Mouse (Mus musculus) kidney, embryonic 14.5 days (tissue): ENCODE data around the gene Ccdc186. TPM values are rescaled to one million over a fixed set of nuclear protein-coding genes. Genes with fewer than 3 reads are reported as not detected.
A peak's percentile ranks its signal among the peaks of the same experiment; 100 is the strongest.

Experiments
- ATAC-seq: fragments of 200-750 bp; cut with Nextera tagmentation; 2 replicates; pipeline ENCODE4 v1.8.0; 2017; ENCODE audit warnings: moderate number of reproducible peaks, mild to moderate bottlenecking, moderate TSS enrichment, moderate library complexity; ENCODE audit not compliant: low FRiP score, low TSS enrichment
- H3K27ac ChIP-seq: fragments of 300-500 bp; sonication (generic); 2 replicates; pipeline ENCODE4 v1.5.1; 2014; ENCODE audit warnings: low read depth, mild to moderate bottlenecking, low read length, moderate library complexity, mixed read lengths
- H3K27me3 ChIP-seq: fragments of 300-500 bp; sonication (generic); 2 replicates; pipeline ENCODE4 v1.6.1; 2014; ENCODE audit warnings: mild to moderate bottlenecking, low read length; ENCODE audit not compliant: control insufficient read depth, insufficient read depth
- H3K36me3 ChIP-seq: fragments of 300-500 bp; sonication (generic); 2 replicates; pipeline ENCODE4 v1.6.1; 2014; ENCODE audit warnings: low read length, mixed read lengths; ENCODE audit not compliant: control insufficient read depth, insufficient read depth
- H3K4me1 ChIP-seq: fragments of 300-500 bp; sonication (generic); 2 replicates; pipeline ENCODE4 v1.6.1; 2014; ENCODE audit warnings: low read length, mixed read lengths; ENCODE audit not compliant: control insufficient read depth, insufficient read depth
- H3K4me2 ChIP-seq: fragments of 300-500 bp; sonication (generic); replicated peaks from 2 replicates; pipeline ENCODE4 v1.6.1; 2014; ENCODE audit warnings: low read depth, mild to moderate bottlenecking, low read length
- H3K4me3 ChIP-seq: fragments of 300-500 bp; sonication (generic); 2 replicates; pipeline ENCODE4 v1.5.1; 2014; ENCODE audit warnings: mild to moderate bottlenecking, low read length
- H3K9ac ChIP-seq: fragments of 300-500 bp; sonication (generic); 2 replicates; pipeline ENCODE4 v1.6.1; 2014; ENCODE audit warnings: low read depth, mild to moderate bottlenecking, low read length, moderate library complexity
- H3K9me3 ChIP-seq: fragments of 300-500 bp; sonication (generic); 2 replicates; pipeline ENCODE4 v1.6.1; 2016; ENCODE audit warnings: low read length; ENCODE audit not compliant: control insufficient read depth
- WGBS: fragments of 180-500 bp; shearing (Covaris S2); extraction: QIAGEN DNeasy Blood & Tissue Kit; methylation state at CpG from one replicate; pipeline ENCODE4 v1.1.7; 2014; 5-methylcytosine and 5-hydroxymethylcytosine counted together
- polyA plus RNA-seq: library from polyadenylated mRNA; unstranded; fragments of >200 nt; fragmentation: Nextera tagmentation; extraction: Ambion mirVana; gene quantifications from 2 replicates; pipeline ENCODE4 v1.2.1, GENCODE M21; 2014

Ccdc186 gene
- polyA plus RNA-seq, 1 experiment from 2014 or later, result 22.9 TPM

DNA sequence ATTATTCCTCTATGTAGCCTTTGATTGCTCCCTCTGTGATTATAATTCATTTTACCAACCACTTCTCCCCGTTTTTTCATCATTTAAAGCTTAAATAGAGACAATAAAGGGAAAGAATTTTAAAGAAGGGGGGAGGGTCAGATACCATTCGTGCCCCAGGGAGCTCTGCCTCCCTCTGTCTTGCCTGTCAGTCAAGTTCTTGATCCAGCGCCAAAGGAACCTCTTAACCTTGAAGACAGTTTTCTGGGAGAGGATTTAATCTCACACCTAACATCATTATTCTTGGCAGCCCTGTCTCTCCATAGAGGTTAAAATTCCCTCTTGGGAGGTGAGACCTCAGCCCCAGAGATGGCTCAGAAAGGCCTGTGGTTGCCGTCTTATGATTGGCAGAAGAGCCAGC is 71.3 kb downstream of the Ccdc186 start:
- Histone ChIP-seq H3K9ac (no peak overlapping the region), H3K4me2 (no peak overlapping the region), H3K27ac (no peak overlapping the region), H3K36me3 (no peaks in the 10 kb centered on the region), H3K4me3 (no peak overlapping the region), H3K9me3 (no peaks in the 10 kb centered on the region), H3K4me1 (no peaks in the 10 kb centered on the region), H3K27me3 (no peaks in the 10 kb centered on the region)
- 59% methylated on average over 4 of the region's 4 CpGs for WGBS
- ATAC-seq, result no peak

DNA sequence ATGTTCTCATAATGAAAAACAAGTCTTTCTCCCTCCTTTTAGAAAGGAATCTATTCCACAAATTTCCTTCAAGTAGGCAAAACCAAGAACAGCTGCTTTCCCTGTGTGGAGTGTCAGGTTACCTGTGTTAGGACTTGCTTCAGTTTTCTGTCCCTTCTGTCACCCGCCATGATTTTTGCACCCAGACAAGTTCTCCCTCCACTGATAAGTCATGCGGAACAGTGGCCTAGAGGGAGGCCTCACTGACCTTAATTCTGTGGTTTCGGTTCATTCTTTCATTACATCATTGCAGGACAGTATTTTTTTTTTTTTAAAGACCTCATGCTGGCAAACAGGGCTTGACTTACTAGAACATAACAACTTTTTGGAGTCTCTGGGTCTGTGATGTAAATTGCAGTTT is 72.6 kb downstream of the Ccdc186 start:
- Histone ChIP-seq H3K9ac (no peak overlapping the region), H3K9me3 (no peaks in the 10 kb centered on the region), H3K4me2 (no peak overlapping the region), H3K27me3 (no peaks in the 10 kb centered on the region), H3K4me3 (no peak overlapping the region), H3K27ac (no peak overlapping the region), H3K4me1 (no peaks in the 10 kb centered on the region), H3K36me3 (no peaks in the 10 kb centered on the region)
- 22% methylated on average over 3 of the region's 3 CpGs for WGBS
- ATAC-seq, result no peak

DNA sequence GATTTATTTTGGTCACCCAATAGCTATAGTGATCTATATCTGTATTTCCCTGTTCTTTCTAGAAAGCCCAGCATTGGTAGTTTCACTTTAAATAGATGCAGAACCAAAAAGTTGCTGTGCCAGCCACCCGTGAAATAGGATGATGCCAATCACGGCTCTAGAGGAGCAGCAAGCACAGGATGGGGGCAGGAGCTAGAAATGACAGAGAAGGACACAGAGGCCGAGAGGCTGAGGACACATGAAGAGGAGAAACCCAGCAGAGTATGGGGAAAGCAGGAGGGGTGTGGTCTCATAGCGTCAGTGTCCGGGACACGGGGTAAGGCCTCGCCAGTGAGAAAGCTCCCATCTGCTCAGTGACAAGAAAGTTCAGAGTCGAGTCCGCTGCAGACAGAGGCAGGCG is 74.1 kb downstream of the Ccdc186 start:
- WGBS, result 52% methylated on average over 10 of the region's 10 CpGs
- H3K4me3 ChIP-seq, result no peak overlapping the region
- H3K9ac ChIP-seq, result no peak overlapping the region
- no peak overlapping the region for H3K27ac ChIP-seq
- H3K4me1 ChIP-seq, result no peaks in the 10 kb centered on the region
- 0 out of 2 replicates have a peak, but pooled peaks have one; percentile 43 for ATAC-seq
- no peaks in the 10 kb centered on the region; the same call in 1 of the 2 replicates for H3K27me3 ChIP-seq
- no peaks in the 10 kb centered on the region for H3K36me3 ChIP-seq
- H3K9me3 ChIP-seq, result no peaks in the 10 kb centered on the region
- H3K4me2 ChIP-seq, result no peak overlapping the region

DNA sequence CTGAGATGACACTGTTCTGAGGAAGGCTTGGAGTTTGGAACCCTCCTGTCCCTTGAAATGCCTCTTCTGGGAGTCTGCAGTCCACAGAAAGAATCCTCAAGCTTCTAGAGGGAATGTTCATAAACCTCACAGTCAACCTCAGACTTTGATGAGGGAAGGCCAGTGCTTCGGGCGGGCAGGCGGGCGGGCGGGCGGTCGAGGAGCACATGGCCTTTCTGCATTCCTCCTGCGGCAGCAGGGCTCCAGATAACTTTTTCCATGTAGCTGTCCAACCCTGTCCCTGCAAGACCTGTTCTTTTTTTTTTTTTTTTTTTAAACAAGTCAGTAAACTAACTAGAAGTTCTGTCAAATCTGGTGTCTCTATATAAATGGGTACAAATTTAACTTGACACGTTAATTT is 75.4 kb downstream of the Ccdc186 start:
- Histone ChIP-seq H3K27me3 (no peaks in the 10 kb centered on the region; the same call in 1 of the 2 replicates), H3K36me3 (no peaks in the 10 kb centered on the region), H3K9ac (no peak overlapping the region), H3K4me3 (no peak overlapping the region), H3K9me3 (no peaks in the 10 kb centered on the region), H3K4me2 (no peak overlapping the region), H3K27ac (no peak overlapping the region), H3K4me1 (no peaks in the 10 kb centered on the region)
- no peak for ATAC-seq
- 83% methylated on average over 9 of the region's 9 CpGs for WGBS

DNA sequence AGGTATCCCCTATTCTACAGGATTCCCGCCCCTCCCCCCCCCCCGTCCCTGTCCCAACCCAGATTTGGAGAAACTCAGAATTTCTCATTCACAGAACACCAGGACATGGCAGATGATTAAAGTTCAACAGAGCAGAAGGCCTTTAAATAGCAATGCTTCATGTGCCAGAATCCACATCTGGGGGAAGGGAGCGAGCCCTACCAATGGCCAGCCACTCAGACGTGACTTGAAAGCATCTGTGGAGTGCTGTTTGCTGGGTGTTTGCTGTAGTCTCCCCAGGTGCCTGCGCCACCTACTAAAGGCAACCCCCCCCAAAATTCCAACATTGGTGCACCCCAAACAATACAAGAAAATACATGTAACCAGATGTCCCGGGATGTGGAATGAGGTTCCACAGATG is 76.5 kb downstream of the Ccdc186 start:
- 69% methylated on average over 6 of the region's 6 CpGs for WGBS
- Histone ChIP-seq H3K36me3 (no peaks in the 10 kb centered on the region), H3K4me1 (no peaks in the 10 kb centered on the region), H3K4me3 (no peak overlapping the region), H3K4me2 (no peak overlapping the region), H3K27ac (no peak overlapping the region), H3K9me3 (no peaks in the 10 kb centered on the region), H3K27me3 (no peaks in the 10 kb centered on the region; the same call in 1 of the 2 replicates), H3K9ac (no peak overlapping the region)
- ATAC-seq, result no peak

DNA sequence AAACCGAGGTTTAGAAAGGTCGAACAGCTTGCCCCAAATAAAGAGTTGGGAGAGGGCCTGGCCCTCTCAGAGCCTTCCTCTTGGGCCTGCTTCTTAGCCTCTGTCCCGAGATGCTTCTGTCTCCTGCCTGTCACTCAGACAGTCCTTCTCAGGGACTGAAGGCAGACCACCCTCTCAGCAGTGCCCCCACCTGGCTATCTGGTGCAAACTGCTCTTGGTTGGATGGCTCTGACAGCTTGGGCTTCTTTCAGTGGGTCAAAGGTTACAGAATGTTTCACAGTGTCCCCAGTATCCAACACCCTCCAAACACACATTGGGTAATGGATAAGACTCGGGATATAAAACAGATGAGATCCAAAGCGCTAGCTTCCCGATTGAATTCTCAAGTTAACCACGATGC is 76.9 kb downstream of the Ccdc186 start:
- no peak overlapping the region for H3K9ac ChIP-seq
- H3K4me1 ChIP-seq, result no peaks in the 10 kb centered on the region
- no peaks in the 10 kb centered on the region for H3K9me3 ChIP-seq
- no peaks in the 10 kb centered on the region; the same call in 1 of the 2 replicates for H3K27me3 ChIP-seq
- no peak overlapping the region for H3K27ac ChIP-seq
- no peaks in the 10 kb centered on the region for H3K36me3 ChIP-seq
- ATAC-seq, result no peak
- no peak overlapping the region for H3K4me2 ChIP-seq
- WGBS, result 77% methylated on average over 7 of the region's 7 CpGs
- H3K4me3 ChIP-seq, result no peak overlapping the region

Other genes starting within 250 kb of the Ccdc186 start
- gene Adrb1, start 100.0 kb downstream of the Ccdc186 start, polyA plus RNA-seq, result 0.06 and 0.07 TPM in 2 replicates
- 0.33 and 1.3 TPM in 2 replicates for gene Tdrd1, start 4.0 kb upstream of the Ccdc186 start, polyA plus RNA-seq
- 10.0 and 16.1 TPM in 2 replicates for gene Vwa2, start 52.1 kb upstream of the Ccdc186 start, polyA plus RNA-seq
- gene Afap1l2, start 186.0 kb upstream of the Ccdc186 start, polyA plus RNA-seq, result 9.0 and 12.5 TPM in 2 replicates